Mouse (Mus musculus) cerebellum, adult 11-12 months (tissue): ENCODE data around the gene Hip1.
A peak's percentile ranks its signal among the peaks of the same experiment; 100 is the strongest.

Source experiments
- DNase-seq: peaks from one replicate; pipeline ENCODE4 v3.0.0; 2022

Gene Hip1

DNA sequence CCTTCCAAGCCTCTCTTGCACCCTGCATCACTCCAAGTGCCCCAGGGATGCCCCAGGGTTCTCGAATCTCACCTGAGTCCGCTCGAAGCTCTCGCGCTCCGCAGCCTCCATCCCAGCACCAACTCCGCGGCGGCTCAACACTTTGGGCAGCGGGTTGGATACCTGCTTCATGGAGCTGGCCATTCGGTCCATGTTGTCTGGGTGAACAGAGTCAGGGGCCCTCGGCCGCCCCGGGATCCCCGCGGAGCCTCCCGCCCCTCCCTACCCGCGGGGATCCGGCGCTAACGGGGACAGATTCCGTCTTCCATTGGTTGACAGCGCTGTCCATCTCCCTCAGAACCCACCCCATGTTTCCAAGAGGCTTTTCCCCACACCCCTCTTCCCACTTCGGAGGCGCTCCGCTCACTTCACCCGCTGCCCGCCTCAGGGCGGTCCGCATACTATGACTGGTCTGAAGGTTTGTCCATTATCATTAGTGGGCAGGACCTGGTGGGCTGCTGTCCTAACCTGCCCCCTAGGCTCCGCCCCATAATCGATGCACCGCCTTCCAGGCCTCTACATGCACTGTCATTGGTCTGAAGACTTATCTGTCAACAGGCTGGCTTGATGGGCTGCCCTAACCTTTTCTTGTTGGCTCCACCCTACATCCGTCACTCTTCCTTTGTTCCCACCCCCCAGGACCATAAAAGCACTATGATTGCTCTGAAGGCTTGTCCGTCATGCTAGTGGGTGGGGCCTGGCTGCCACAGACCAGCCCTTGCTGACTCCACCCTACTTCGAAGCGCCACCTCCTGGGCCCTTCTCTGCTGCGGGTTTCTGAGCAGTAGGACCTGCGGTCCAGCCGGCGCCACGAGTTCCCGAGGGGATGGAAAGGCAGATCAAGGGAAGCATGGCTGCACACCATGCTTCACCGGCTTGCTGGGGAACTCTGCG is at the start of gene Hip1:
Gene Hip1, minus strand, starts transcription at position 256 of the 933 bp plus-strand sequence.
- peak; percentile 100 for DNase-seq

DNA sequence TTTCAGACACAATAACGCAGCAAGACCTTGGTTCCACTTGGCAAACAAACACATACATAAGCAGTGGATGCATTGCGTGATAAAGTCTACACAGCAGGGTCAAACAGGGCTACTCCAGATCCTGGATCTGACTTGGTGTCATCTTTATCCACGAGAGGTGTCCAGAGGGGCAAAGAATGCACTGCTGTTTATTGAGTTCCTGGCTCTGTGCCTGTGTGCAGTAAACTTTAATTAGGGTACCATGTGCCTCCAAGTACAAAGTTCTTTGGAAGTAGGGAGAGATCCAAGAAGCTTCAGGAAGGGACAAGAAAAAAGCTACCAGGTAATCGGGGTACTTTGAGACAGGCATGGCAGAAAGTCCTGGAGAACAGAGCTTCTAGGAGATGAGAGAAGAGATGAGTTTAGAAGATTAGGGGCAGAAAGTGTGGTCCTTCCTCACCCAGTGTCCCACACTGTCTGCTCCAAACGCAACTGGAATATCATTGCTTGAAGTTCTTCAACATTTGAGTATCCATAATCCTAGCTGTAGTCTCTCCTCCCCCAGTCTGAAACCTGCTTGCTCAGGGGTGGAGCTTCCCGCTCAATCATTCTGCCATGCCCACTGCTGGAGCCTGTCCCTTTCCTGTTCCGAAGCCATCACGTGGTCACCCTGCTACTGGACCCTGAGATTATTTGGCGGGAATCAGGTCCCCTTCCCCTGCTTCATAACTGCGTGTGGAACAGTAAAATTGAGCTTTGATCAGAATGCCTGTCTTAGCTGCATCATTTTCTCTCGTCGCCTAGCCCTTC is 45.3 kb upstream of the Hip1 start:
- DNase-seq: no peak

DNA sequence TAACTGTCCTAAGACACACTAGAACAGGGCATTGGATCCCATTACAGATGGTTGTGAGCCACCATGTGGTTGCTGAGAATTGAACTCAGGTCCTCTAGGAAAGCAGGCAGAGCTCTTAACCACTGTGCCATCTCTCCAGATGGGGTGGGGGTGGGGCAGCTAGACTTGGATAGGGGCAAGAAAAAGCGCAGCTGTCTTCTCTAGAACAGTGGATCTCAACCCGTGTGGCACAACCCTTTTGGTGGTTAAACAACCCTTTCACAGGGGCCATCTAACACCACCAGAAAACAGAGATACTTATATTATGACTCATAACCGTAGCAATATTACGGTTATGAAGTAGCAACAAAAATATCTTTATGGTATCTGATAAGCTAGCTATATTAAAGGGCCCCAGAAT is 42.8 kb upstream of the Hip1 start:
- DNase-seq: no peak

DNA sequence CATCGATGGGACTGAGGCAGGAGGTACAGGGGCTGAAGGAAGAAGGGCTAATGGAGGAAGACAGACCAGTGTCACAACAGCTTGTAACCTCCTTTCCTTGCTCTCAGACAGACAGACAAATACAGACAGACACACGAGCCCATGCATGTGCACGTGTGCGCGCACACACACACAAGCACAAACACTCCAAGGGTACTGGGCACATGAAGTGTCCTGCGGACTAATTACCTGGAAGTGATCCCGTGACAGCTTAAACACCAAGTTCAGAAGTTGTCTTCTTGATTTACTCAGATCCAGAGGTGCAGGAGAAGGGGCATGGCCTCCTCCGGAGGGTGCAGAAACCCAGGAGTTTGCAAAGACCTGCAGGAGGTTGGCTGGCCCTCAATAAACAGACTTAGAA is 40.8 kb upstream of the Hip1 start:
- DNase-seq: no peak

DNA sequence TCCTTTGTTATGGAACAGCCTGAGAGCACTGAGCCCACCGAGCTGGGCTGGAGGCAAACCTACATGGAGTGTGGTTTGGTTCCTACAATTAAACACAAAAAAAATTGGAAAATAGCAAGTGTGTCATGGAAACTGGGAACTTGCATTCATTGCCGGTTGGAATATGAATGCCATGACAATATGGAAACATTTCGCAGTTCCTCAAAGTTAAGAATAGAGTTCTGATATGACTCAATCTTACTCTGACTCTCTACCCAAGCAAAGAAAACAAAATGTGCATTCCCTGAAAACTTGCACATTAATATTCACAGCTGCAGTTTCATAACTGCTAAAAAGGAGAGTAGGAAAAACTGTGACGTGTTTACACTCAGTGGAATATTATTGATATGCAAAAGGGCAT is 37.4 kb upstream of the Hip1 start:
- DNase-seq: no peak

DNA sequence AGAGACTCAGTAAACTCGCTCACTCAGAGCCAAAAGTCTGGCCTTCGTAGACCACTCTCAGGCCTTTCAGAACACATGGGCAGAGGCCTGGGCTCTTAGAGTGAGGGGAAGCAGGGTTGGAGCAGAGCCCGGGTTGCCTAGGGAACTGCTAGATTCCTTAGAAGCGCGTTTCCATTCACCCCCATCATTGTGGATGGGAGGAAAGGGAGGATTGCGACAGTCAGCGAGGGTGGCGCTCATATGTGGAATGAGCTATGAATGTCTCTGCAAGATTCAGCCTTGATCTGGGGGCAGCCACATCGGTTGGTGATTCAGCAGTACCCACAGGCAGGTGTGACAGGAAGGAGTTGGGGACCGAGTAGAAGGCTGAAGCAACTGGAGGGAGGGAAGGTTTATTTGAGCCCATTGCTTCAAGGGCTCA is 34.4 kb upstream of the Hip1 start:
- DNase-seq: no peak

DNA sequence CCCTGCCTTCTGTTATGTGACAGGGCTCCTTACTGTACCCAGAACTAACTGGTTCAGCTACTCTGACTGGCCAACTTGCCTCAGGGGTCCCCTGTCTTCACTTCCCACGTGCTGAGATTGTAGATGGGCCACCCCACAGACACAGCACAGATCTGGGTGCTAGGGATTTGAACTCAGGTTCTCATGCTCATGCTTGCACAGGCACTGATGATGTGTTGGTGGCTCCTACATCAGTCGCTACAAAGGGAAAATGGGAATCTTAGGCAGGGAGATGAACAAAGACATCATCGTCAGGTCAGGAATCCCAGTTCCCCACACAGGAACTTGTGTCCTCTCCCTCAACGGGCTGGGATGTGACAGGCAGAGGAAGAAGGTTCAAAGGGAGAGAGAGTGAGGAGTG is 31.1 kb upstream of the Hip1 start:
- no peak for DNase-seq

DNA sequence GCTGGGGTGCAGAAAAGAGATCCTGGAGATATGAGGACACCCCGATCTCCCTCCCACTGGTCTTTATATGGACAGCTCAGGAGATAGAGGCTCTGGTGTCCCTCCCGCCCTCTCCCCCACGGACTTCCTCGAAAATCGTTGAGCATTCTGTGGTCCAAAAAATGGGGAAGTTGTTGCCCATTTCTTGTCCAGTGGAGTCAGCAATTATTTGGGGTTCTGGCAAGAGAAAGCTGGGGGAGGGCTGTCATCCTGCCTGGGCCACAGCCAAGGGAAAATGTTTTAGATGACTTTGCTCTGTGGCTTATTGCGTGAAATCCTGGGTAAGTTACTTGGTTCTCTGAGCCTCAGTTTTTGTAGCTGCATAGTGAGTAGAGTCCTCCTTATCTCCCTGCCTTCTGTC is 28.1 kb upstream of the Hip1 start, which contains the start of gene Ccl24:
Gene Ccl24, minus strand, starts transcription at position 44 of the 400 bp plus-strand sequence.
- DNase-seq: no peak

DNA sequence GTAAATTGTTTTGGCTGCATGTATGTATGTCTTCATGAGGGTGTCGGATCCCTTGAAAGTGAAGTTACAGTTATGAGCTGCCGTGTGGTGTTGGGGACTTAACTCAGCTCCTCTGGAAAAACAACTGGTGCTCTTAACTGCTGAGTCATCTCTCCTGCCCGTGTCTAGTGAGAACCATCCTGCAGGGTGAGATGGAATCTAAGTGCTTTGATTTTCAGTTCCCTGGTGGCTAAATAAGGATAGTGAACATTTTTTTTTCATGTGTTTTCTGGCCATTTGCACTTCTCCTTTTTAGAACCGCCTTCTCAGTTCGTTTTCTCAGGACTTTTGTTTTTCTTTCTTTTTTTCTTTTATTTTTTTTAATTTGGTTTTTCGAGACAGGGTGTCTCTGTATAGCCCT is 23.8 kb upstream of the Hip1 start:
- no peak for DNase-seq

DNA sequence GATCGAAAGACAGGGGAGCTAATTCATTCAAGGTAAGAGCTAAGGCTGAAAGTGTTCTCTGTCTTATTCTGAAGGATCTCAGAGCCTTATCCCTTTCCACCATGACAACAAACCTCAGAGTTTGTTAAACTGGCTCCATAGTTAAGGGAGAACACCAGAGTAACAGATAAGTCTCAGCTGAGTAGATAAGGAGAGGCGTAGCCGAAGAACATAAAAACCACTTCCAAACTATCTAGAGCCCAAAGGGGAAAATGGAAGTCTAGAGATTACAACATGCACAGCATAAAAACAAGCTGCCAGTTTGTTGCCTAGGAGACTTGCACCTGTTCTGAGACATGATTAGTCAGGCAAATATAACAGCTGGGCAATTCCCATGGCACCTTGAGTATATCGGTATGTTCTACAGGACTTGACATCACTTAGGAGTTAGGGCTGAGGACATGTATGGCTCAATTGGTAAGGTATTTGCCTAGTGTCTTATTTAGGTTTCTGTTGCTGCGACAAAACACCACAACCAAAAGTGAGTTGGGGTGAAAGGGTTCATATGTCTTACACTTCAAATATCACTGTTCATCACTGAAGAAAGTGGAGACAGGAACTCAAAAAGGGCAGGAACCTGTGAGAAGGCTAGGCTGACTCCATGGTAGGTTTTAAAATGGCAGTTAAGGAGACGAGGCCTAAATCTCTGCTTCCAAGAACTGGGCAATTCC is 22.8 kb upstream of the Hip1 start:
- no peak for DNase-seq

DNA sequence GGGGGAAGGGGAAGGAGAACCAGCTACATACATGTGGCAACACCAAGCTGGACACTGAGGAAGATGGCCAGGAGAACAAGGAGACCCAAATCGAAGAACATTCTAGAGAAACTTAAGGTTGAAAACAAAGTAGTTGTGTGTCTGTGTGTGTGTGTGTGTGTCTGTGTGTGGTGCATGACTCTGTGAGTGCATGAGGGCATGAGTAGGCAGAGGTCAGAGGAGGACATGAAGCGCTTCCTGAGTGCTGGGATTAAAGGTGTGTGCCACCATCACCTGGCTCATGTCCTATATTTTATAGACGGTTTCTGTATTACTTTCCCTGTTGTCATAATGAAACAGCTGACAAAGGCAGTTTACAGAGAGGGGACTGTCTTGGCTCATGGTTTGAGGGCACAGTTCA is 18.5 kb upstream of the Hip1 start, which contains the start of gene Ccl26:
Gene Ccl26, minus strand, starts transcription at position 101 of the 400 bp plus-strand sequence.
- no peak for DNase-seq

DNA sequence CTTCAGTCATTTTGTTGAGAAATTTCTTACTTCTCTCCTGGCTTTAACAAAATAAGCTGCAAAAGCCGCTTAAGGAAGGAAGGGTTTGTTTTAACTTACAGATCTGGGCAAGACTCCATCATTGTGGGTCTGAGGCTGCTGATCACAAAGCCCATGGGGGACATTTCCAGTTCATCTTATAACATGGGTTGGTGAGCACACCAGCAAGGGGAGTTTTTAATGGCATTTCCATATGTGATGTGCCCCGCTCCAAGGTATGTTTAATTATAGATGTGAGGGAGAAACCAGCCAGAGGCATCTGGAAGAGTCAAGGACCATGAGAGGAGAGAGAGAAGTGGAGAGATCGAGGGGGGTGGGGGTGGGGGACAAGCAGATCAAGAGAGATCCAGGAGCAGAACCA is 12.8 kb upstream of the Hip1 start:
- no peak for DNase-seq

DNA sequence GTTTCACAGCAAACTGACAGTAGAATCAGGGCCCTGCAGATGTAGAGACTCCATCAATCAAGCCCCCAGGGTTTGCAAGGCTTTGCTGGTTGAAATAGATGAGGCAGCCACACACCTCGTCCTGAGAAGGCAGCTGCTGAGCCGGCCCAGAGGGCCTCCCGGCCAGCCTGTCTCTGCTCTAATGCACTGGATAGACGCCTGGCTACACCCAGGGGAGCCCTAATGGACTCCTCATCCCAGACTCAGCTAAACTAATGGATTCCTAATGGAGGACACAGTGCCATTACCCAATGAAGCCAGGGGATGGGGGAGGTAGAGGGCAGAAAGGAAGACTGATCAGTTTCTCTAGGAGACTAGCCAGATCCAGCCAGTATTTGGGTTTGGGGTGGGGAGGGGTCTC is 12.1 kb upstream of the Hip1 start:
- no peak for DNase-seq

DNA sequence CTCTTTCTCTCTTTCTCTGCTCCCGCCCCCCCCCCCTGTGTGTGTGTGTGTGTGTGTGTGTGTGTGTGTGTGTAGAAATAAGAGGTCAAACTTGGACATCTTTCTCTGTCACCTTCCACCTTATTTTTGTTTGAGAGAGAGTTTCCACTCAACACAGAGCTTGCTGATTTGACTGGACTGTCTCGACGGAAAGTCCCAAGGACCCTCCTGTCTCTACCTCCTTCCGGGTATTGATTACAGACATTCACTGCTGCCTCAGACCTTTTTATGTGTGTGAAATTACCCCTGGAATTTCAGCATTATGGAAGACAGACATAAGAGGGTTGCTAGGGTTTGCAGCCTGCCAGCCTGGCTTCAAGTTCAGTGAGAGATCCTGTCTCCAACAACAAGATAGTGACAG is 11.3 kb upstream of the Hip1 start:
- no peak for DNase-seq

DNA sequence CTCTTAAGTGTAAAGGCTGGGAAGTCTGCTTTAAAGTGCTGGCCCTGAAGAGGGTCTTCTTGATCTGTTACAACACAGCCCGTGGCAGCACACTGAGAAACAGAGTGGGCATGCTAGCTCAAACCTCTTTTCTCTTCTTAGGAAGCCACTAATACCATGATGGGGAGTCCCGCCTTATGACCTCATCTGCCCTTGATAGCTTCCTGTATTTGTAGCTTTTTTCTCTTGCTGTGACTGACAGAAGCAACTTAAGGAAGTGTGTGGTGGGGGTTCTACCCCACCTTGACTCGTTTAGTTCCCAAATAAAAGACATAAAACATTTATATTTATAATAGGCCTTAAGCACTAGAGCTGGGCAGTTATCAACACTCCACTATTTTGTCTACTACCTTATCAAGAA is 6.7 kb upstream of the Hip1 start:
- no peak for DNase-seq

DNA sequence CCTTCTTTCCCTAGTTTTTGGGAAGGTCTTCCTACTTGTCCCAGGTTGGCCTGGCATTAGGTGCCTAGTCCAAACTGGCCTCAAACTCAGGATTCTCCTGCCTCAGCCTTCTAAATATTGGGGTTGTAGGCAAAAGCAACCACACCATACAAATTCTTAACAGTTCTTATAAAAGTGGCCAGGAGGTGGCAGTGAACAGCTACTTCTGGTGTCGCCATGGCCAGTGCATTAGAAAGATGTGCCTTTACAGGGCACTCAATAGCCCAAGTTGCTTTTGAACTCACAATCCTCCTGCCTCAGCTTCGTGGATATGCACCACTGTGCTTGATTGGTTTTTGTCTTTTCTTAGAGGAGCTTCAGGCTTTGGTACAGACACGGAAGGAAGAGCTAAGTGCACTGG is 6.0 kb upstream of the Hip1 start:
- no peak for DNase-seq

DNA sequence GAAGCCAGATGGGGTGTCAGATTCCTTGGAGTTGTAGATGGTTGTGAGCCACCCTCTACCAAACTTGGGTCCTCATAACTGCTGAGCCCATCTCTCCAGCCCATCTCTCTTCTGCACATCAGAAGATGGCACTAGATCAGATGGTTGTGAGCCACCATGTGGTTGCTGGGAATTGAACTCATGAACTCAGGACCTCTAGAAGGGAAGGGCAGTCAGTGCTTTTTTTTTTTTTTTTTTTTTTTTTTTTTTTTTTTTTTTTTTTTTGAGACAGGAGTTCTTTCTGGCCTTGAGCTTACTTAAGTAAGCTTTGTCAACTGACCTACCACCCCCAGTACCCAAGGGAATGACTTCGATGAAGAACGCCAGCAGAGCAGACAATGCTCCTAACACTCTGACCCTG is 3.1 kb upstream of the Hip1 start:
- no peak for DNase-seq

DNA sequence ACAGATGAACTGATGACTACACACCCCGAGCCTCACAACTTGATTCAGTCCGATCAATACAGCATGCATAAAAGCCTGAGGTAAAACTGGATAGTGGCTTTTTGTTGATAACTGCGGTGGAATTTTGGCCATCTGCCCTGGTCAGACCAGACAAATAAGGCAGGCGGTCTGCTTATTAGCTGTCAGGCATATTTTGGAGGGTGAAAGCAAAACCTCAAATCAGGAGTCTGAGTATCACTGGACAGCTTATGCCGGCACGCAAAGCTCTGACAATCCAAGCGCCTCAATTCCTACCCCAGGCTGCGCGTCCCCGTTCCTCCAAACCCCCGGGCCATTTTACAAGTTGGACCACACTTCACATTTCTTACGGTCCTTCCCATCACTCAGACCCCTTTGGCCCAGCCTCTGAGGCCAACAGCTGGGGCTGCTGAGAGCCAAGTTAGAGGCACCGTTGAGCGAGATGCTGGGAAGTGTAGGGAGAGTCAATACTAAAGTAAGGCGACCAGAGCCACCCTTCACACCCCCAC is 825 bp downstream of the Hip1 start:
- peak; percentile 53 for DNase-seq

DNA sequence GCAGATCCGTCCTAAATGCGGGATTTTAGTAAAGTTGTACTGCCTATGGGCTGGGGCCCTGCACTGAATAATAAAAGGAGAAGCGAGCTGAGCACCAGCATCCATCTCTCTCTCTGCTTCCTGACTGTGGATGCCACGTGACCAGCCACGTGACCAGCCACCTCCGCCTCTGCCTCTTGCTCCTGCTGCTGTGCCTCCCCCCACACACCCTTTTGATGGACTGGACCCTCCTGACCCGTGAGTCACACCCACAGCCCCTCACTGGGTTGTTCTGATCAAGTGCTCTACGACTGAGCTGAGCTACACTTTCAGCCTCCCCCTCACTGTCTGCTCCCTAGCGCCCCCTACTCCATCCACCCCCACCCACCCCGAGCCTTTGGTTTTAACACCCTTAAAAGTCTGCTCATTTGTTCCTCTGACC is 7.1 kb downstream of the Hip1 start:
- DNase-seq: no peak

DNA sequence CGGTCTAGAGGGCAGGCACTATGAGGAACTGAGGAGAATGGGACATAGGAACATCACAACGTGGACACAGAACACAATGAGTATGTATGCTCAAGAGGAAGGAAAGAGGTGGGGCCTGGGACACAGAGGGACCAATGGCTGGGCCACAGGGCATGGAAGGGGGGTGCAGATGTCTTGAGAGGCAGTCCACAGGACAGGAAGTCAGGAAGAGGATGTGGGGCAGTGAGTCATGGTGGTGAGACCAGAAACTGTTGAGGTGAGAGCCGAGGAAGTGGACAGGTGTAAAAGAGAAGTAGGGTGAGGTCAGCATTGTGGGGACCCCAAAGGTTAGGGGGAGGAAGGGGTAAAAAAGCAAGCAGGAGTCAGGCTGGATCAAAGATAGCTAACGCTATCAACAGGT is 7.6 kb downstream of the Hip1 start:
- DNase-seq: no peak

DNA sequence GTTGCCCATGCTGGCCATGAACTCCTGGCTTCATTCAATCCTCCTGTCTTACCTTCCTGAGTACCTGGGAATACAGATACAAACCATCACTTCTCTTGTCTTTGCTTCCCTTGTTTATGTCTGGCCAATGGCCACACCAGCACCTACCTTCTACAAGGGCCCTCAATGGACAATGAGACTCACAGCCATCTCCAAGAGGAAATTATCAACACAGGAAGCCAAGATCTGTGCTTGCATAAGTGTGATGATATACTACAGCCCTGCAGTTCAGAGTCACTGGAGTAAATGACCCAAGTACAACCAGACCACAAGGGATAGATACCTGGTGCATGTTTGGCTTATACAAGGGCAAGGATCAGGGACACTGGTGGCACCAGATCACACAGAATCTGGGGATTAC is 9.1 kb downstream of the Hip1 start:
- DNase-seq: no peak

DNA sequence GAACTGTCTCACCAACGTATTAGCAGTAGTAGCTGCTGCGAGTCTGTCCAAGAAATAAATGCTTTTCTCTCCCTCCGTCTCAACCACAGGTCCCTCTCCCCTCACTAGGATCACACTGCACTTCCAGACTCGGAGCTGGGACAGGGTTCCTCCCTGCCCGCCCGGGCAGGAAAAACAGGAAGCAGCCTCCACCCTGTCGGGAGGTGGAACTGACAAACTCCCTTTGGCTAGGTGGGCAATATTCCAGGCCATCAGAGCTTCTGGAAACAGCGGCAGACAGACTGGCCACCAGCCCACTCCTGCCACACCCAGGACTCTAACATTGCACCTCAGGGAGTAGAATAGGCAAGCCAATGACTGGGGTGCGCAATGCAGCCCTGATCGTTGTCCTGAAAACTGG is 11.5 kb downstream of the Hip1 start:
- no peak for DNase-seq

DNA sequence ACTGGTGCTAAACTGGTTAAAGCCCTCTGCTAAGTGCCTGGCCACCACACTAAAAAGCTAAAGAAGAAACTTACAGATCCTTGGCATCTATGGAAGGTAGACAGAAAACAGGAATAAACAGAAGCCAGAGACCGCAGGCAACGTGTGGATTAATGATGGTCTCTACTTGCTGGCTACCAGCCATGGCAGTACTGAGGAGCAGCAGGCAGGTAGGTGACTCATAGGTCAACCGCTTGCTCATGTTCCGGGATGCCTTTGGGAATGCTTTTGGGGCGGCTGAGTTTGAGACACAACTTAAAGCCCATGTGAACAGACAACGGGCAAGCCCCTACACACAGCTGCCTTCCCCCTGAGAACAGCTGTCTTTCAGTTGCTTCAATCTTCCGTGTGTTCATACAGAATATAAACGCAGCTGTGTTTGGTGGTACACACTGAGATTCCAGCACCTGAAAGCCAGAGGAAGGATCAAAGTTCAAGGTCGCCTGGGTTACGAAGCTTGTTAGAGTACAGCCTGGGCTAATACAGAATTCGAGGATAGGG is 13.5 kb downstream of the Hip1 start:
- DNase-seq: peak; percentile 38
